Mouse (Mus musculus): ENCODE measurements at regions not wholly inside any gene's neighbourhood (a gene's known extent, or its start where the extent isn't known, plus 50 kb on each side); places are given as distances from the start of the nearest gene placed in this dataset.

GRCm38 (mm10) chr2:147610343-147610742 lies 248.6 kb downstream of the Pax1 start:
- TF ChIP-seq GATA1 (IDR thresholded peaks at IDR 0.05; ENCODE audit: borderline replicate concordance, low read length) (no peak), FLI1 (IDR thresholded peaks at IDR 0.05; ENCODE audit: low read length) (no peak)
